Mouse (Mus musculus): ENCODE measurements around the gene H1f0. TPM values are rescaled to one million over a fixed set of nuclear protein-coding genes. Genes with fewer than 3 reads are reported as not detected.
"Not testable (repeated sequence)": the region's sequence is repeated elsewhere in the genome, so short reads cannot be mapped to it uniquely, and the experiment has no call there.

The H1f0 gene
- polyA plus RNA-seq, 2 experiments: 47.8 to 65.2 TPM

GRCm38 (mm10) chr15:79007059-79007458, 21.2 kb upstream of the H1f0 start:
- H3K4me3 ChIP-seq (ENCODE audit: insufficient read depth in 1 of 2, low read depth in 2 of 2, low read length in 2 of 2): no peak overlapping the region
- WGBS (ENCODE audit: insufficient replicate concordance): 74% methylated on average over 5 of the region's 5 CpGs

GRCm38 (mm10) chr15:79007836-79008235, 20.4 kb upstream of the H1f0 start:
- H3K4me1 ChIP-seq (replicated peaks; ENCODE audit: control insufficient read depth in 2 of 2, insufficient read depth in 2 of 2, low read length in 1 of 2): not testable (repeated sequence)

More at GRCm38 (mm10) chr15:79007059-79007458, 21.2 kb upstream of the H1f0 start:
- Histone ChIP-seq H3K9ac (replicated peaks) (no peak overlapping the region), H3K9me3 (ENCODE audit: control insufficient read depth, low read length) (no peaks in the 10 kb centered on the region), H3K36me3 (replicated peaks; ENCODE audit: control insufficient read depth, insufficient read depth, low read depth) (peaks cover 4% of the 10 kb centered on the region; the same call in 1 of the 2 replicates), H3K4me1 (replicated peaks; ENCODE audit: control insufficient read depth in 2 of 2, insufficient read depth in 2 of 2, low read length in 1 of 2) (no peaks in the 10 kb centered on the region), H3K27me3 (ENCODE audit: control insufficient read depth, insufficient read depth, low read length) (no peaks in the 10 kb centered on the region), H3K27ac (no peak overlapping the region), H3K4me2 (ENCODE audit: low read depth) (no peak overlapping the region)
- TF ChIP-seq EP300 (IDR thresholded peaks at IDR 0.05; ENCODE audit: low read depth): no peak
- no peak for TF ChIP-seq CTCF (IDR thresholded peaks at IDR 0.05; ENCODE audit: low read depth)
- DNase-seq (ENCODE audit: low read depth in 3 of 3, low spot score in 3 of 3) (no peak), ATAC-seq (ENCODE audit: insufficient read depth) (no peak)

GRCm38 (mm10) chr15:79009734-79010133, 18.5 kb upstream of the H1f0 start:
- no peaks in the 10 kb centered on the region for H3K27me3 ChIP-seq (ENCODE audit: control insufficient read depth, insufficient read depth, low read length)
- H3K27ac ChIP-seq: no peak overlapping the region
- peaks cover under 1% of the 10 kb centered on the region; the same call in 1 of the 2 replicates for H3K36me3 ChIP-seq (replicated peaks; ENCODE audit: control insufficient read depth, insufficient read depth, low read depth)
- 61% methylated on average over 5 of the region's 5 CpGs for WGBS (ENCODE audit: insufficient replicate concordance)
- H3K4me3 ChIP-seq (ENCODE audit: insufficient read depth in 1 of 2, low read depth in 2 of 2, low read length in 2 of 2): no peak overlapping the region
- TF ChIP-seq CTCF (IDR thresholded peaks at IDR 0.05; ENCODE audit: low read depth): no peak
- TF ChIP-seq EP300 (IDR thresholded peaks at IDR 0.05; ENCODE audit: low read depth): no peak
- H3K4me1 ChIP-seq (replicated peaks; ENCODE audit: control insufficient read depth in 2 of 2, insufficient read depth in 2 of 2, low read length in 1 of 2): no peaks in the 10 kb centered on the region
- H3K4me2 ChIP-seq (ENCODE audit: low read depth): no peak overlapping the region
- DNase-seq (ENCODE audit: low read depth in 3 of 3, low spot score in 3 of 3): no peak
- H3K9me3 ChIP-seq (ENCODE audit: control insufficient read depth, low read length): no peaks in the 10 kb centered on the region
- no peak for ATAC-seq (ENCODE audit: insufficient read depth)
- H3K9ac ChIP-seq (replicated peaks): no peak overlapping the region

More at GRCm38 (mm10) chr15:79007836-79008235, 20.4 kb upstream of the H1f0 start:
- WGBS (ENCODE audit: insufficient replicate concordance): 69% methylated on average over 6 of the region's 6 CpGs
- H3K27ac ChIP-seq; H3K9ac ChIP-seq (replicated peaks); H3K9me3 ChIP-seq (ENCODE audit: control insufficient read depth, low read length); H3K27me3 ChIP-seq (ENCODE audit: control insufficient read depth, insufficient read depth, low read length); ATAC-seq (ENCODE audit: insufficient read depth); H3K4me2 ChIP-seq (ENCODE audit: low read depth); DNase-seq (ENCODE audit: low read depth in 3 of 3, low spot score in 3 of 3); H3K4me3 ChIP-seq (ENCODE audit: insufficient read depth in 1 of 2, low read depth in 2 of 2, low read length in 2 of 2); H3K36me3 ChIP-seq (replicated peaks; ENCODE audit: control insufficient read depth, insufficient read depth, low read depth): not testable (repeated sequence)

- H3K9me3 ChIP-seq (ENCODE audit: control insufficient read depth, low read length): no peaks in the 10 kb centered on the region
- no peaks in the 10 kb centered on the region for H3K4me1 ChIP-seq (replicated peaks; ENCODE audit: control insufficient read depth in 2 of 2, insufficient read depth in 2 of 2, low read length in 1 of 2)
- ATAC-seq (ENCODE audit: insufficient read depth) (no peak), DNase-seq (ENCODE audit: low read depth in 3 of 3, low spot score in 3 of 3) (no peak)
- no peak overlapping the region for H3K4me2 ChIP-seq (ENCODE audit: low read depth)
- H3K9ac ChIP-seq (replicated peaks): no peak overlapping the region
- 70% methylated on average over 10 of the region's 10 CpGs for WGBS (ENCODE audit: insufficient replicate concordance)
- no peaks in the 10 kb centered on the region for H3K27me3 ChIP-seq (ENCODE audit: control insufficient read depth, insufficient read depth, low read length)
- no peaks in the 10 kb centered on the region for H3K36me3 ChIP-seq (replicated peaks; ENCODE audit: control insufficient read depth, insufficient read depth, low read depth)
- H3K27ac ChIP-seq: no peak overlapping the region
- TF ChIP-seq CTCF (IDR thresholded peaks at IDR 0.05; ENCODE audit: low read depth) (no peak), EP300 (IDR thresholded peaks at IDR 0.05; ENCODE audit: low read depth) (no peak)
- H3K4me3 ChIP-seq (ENCODE audit: insufficient read depth in 1 of 2, low read depth in 2 of 2, low read length in 2 of 2): no peak overlapping the region
These were observed 16.7 kb upstream of the H1f0 start for GRCm38 (mm10) chr15:79011550-79011949.

- DNase-seq (ENCODE audit: low read depth in 3 of 3, low spot score in 3 of 3): no peak
- H3K36me3 ChIP-seq (replicated peaks; ENCODE audit: control insufficient read depth, insufficient read depth, low read depth): no peaks in the 10 kb centered on the region
- no peaks in the 10 kb centered on the region for H3K4me1 ChIP-seq (replicated peaks; ENCODE audit: control insufficient read depth in 2 of 2, insufficient read depth in 2 of 2, low read length in 1 of 2)
- 61% methylated on average over 7 of the region's 7 CpGs for WGBS (ENCODE audit: insufficient replicate concordance)
- no peak overlapping the region for H3K27ac ChIP-seq
- H3K4me3 ChIP-seq (ENCODE audit: insufficient read depth in 1 of 2, low read depth in 2 of 2, low read length in 2 of 2): no peak overlapping the region
- H3K4me2 ChIP-seq (ENCODE audit: low read depth): no peak overlapping the region
- no peaks in the 10 kb centered on the region for H3K9me3 ChIP-seq (ENCODE audit: control insufficient read depth, low read length)
- no peaks in the 10 kb centered on the region for H3K27me3 ChIP-seq (ENCODE audit: control insufficient read depth, insufficient read depth, low read length)
- no peak for ATAC-seq (ENCODE audit: insufficient read depth)
- H3K9ac ChIP-seq (replicated peaks): no peak overlapping the region
- TF ChIP-seq EP300 (IDR thresholded peaks at IDR 0.05; ENCODE audit: low read depth) (no peak), CTCF (IDR thresholded peaks at IDR 0.05; ENCODE audit: low read depth) (no peak)
These were observed 14.9 kb upstream of the H1f0 start for GRCm38 (mm10) chr15:79013382-79013781.
